Comparison of ENCODE assay signal across 9 mouse cellular contexts in genomic region chr8:84712759-84713120, GRCm38 (mm10). TPM values are rescaled to one million over a fixed set of nuclear protein-coding genes. Genes with fewer than 3 reads are reported as not detected.
A peak's percentile ranks its signal among the peaks of the same experiment; 100 is the strongest.
DNase-seq lines count a peak whose midpoint lies in the region; ATAC-seq and TF ChIP-seq lines count a peak whose summit lies in the region.
"Had no signal": no experiment of that assay in that cellular context is flagged by ENCODE, and none has a peak within 500 bp of the region (broad histone marks: within the 10 kb centered on the region; RNA-seq: fewer than 3 reads in every experiment).

No protein-coding gene starts in this region.

- no peak overlapping the region for H3K4me2 ChIP-seq in liver, embryonic 12.5 days

- TF ChIP-seq POLR2A in testis, adult 2 months (IDR thresholded peaks at IDR 0.05; ENCODE audit: control insufficient read depth, low read depth, low read length): no peak

- no peak for ATAC-seq in liver, embryonic 12.5 days

- no peaks in the 10 kb centered on the region for H3K27me3 ChIP-seq in testis, adult 2 months (ENCODE audit: control insufficient read depth, insufficient read depth, low read length)
- H3K27me3 ChIP-seq in liver, embryonic 12.5 days (replicated peaks): peaks cover 70% of the 10 kb centered on the region

- H3K9me3 ChIP-seq in liver, embryonic 12.5 days (replicated peaks): no peaks in the 10 kb centered on the region

- peak overlapping the region; percentile 23; the same call in 1 of the 2 replicates for H3K9ac ChIP-seq in liver, embryonic 12.5 days

- peaks cover 11% of the 10 kb centered on the region for H3K4me1 ChIP-seq in testis, adult 2 months (ENCODE audit: control insufficient read depth, insufficient read depth, low read length)
- H3K4me1 ChIP-seq in liver, embryonic 12.5 days: peaks cover 56% of the 10 kb centered on the region

- no peak for TF ChIP-seq CTCF in testis, adult 2 months (IDR thresholded peaks at IDR 0.05; ENCODE audit: control insufficient read depth, insufficient read depth, insufficient replicate concordance, low read depth, low read length)

- 42% methylated on average over 3 of the region's 3 CpGs for WGBS in liver, embryonic 12.5 days (ENCODE audit: insufficient replicate concordance)

- peak overlapping the region; percentile 78 for H3K27ac ChIP-seq in testis, adult 2 months (ENCODE audit: control insufficient read depth, insufficient read depth, low read depth, low read length)
- peak overlapping the region; percentile 8; the same call in 1 of the 2 replicates for H3K27ac ChIP-seq in liver, embryonic 12.5 days

- DNase-seq in gastrocnemius, postnatal 10 days: peak; percentile 41
- DNase-seq in gastrocnemius, adult 8-10 months (ENCODE audit: low spot score in 2 of 2): no peak
- no peak for DNase-seq in testis, postnatal 10 days (ENCODE audit: low spot score)
- DNase-seq in adrenal gland, adult 8-10 months: no peak
- no peak for DNase-seq in right cerebral cortex, adult 18-20 months
- no peak for DNase-seq in layer of hippocampus, adult 9-11 months

- no peaks in the 10 kb centered on the region for H3K36me3 ChIP-seq in testis, adult 2 months (ENCODE audit: control insufficient read depth, insufficient read depth, low read length)
- no peaks in the 10 kb centered on the region for H3K36me3 ChIP-seq in liver, embryonic 12.5 days

- no peak overlapping the region for H3K4me3 ChIP-seq in testis, adult 2 months (ENCODE audit: control insufficient read depth, low read depth, low read length)
- H3K4me3 ChIP-seq in liver, embryonic 12.5 days: no peak overlapping the region

RNA-seq across cellular contexts. Expression of gene G430095P16Rik, which starts 10.1 kb away (rescaled TPM):
- total RNA-seq in gastrocnemius, postnatal 10 days (2021): 1 to 10 TPM; 2.2 to 2.8 TPM
- under 1 TPM in 3 of 4 experiments, not detected in 1; 0.43 to 0.56 (median 0.48) TPM for total RNA-seq in gastrocnemius, adult 8-10 months (2022)
- 0.32 TPM in 2 replicates for polyA plus RNA-seq in testis, adult 2 months (2012; rRNA removed)
- 11.0 and 12.0 TPM in 2 replicates for polyA plus RNA-seq in liver, embryonic 12.5 days (2016; fragmentation: Nextera tagmentation; extraction: Ambion mirVana)
- under 1 TPM in 2 of 4 experiments, not detected in 2; 0.52 to 0.73 TPM for total RNA-seq in adrenal gland, adult 8-10 months (2022)
- total RNA-seq: left cerebral cortex, postnatal 14 days had no signal

RNA-seq across cellular contexts. Expression of gene Lyl1, which starts 11.5 kb away (rescaled TPM):
- total RNA-seq in gastrocnemius, postnatal 10 days (2021): 1 to 10 TPM; 3.3 to 5.4 TPM
- 1 to 10 TPM in 1 of 4 experiments, under 1 TPM in 3; 0.51 to 1.8 (median 0.57) TPM for total RNA-seq in gastrocnemius, adult 8-10 months (2022)
- polyA plus RNA-seq in testis, adult 2 months (2012; rRNA removed): 0.93 and 1.2 TPM in 2 replicates
- 82.3 and 83.1 TPM in 2 replicates for polyA plus RNA-seq in liver, embryonic 12.5 days (2016; fragmentation: Nextera tagmentation; extraction: Ambion mirVana)
- 1 to 10 TPM; 3.1 to 5.6 (median 4.2) TPM for total RNA-seq in adrenal gland, adult 8-10 months (2022)

RNA-seq across cellular contexts. Expression of gene Nacc1, which starts 25.1 kb away (rescaled TPM):
- 10 to 100 TPM; 38.2 to 39.1 TPM for total RNA-seq in gastrocnemius, postnatal 10 days (2021)
- 10 to 100 TPM; 17.6 to 26.4 (median 20.7) TPM for total RNA-seq in gastrocnemius, adult 8-10 months (2022)
- polyA plus RNA-seq in testis, adult 2 months (2012; rRNA removed): 27.5 and 28.2 TPM in 2 replicates
- polyA plus RNA-seq in liver, embryonic 12.5 days (2016; fragmentation: Nextera tagmentation; extraction: Ambion mirVana): 12.5 and 12.9 TPM in 2 replicates
- total RNA-seq in adrenal gland, adult 8-10 months (2022): 10 to 100 TPM; 81.0 to 86.9 (median 83.7) TPM

RNA-seq across cellular contexts. Expression of gene Trmt1, which starts 26.6 kb away (rescaled TPM):
- total RNA-seq in gastrocnemius, postnatal 10 days (2021): 10 to 100 TPM; 33.7 to 43.9 TPM
- 10 to 100 TPM; 44.9 to 73.7 (median 53.5) TPM for total RNA-seq in gastrocnemius, adult 8-10 months (2022)
- polyA plus RNA-seq in testis, adult 2 months (2012; rRNA removed): 131 and 161 TPM in 2 replicates
- polyA plus RNA-seq in liver, embryonic 12.5 days (2016; fragmentation: Nextera tagmentation; extraction: Ambion mirVana): 57.3 and 62.0 TPM in 2 replicates
- total RNA-seq in adrenal gland, adult 8-10 months (2022): 100 to 1,000 TPM in 2 of 4 experiments, 10 to 100 TPM in 2; 75.4 to 109 (median 88.5) TPM

RNA-seq across cellular contexts. Expression of gene Ier2, which starts 50.1 kb away (rescaled TPM):
- total RNA-seq in gastrocnemius, postnatal 10 days (2021): 10 to 100 TPM; 10.9 to 17.6 TPM
- 1 to 10 TPM; 4.3 to 5.1 (median 4.5) TPM for total RNA-seq in gastrocnemius, adult 8-10 months (2022)
- 2.1 and 2.3 TPM in 2 replicates for polyA plus RNA-seq in testis, adult 2 months (2012; rRNA removed)
- 36.4 and 37.4 TPM in 2 replicates for polyA plus RNA-seq in liver, embryonic 12.5 days (2016; fragmentation: Nextera tagmentation; extraction: Ambion mirVana)
- 10 to 100 TPM; 18.3 to 48.9 (median 22.3) TPM for total RNA-seq in adrenal gland, adult 8-10 months (2022)
